Mouse (Mus musculus) neural tube, embryonic 11.5 days (tissue): ENCODE results near the gene Olfr1158. TPM values are rescaled to one million over a fixed set of nuclear protein-coding genes. Genes with fewer than 3 reads are reported as not detected.
"Not testable (repeated sequence)": the region's sequence is repeated elsewhere in the genome, so short reads cannot be mapped to it uniquely, and the experiment has no call there.

ENCODE experiments used
- ATAC-seq: fragments of 200-750 bp; cut with Nextera tagmentation; 2 replicates; pipeline ENCODE4 v1.8.0; 2017; ENCODE audit warnings: moderate number of reproducible peaks, mild to moderate bottlenecking, moderate TSS enrichment, moderate library complexity; ENCODE audit not compliant: insufficient read depth, low FRiP score, low TSS enrichment
- DNase-seq: peaks from one replicate; pipeline ENCODE4 v3.0.0-alpha.2; 2015; ENCODE audit warnings: low spot score
- H3K27ac ChIP-seq: fragments of 300-500 bp; sonication (generic); 2 replicates; pipeline ENCODE4 v1.5.1; 2014; ENCODE audit warnings: low read depth, mild to moderate bottlenecking, low read length
- H3K27me3 ChIP-seq: fragments of 300-500 bp; sonication (generic); 2 replicates; pipeline ENCODE4 v1.6.1; 2014; ENCODE audit warnings: mild to moderate bottlenecking, low read length, mixed read lengths; ENCODE audit not compliant: control insufficient read depth, insufficient read depth
- H3K36me3 ChIP-seq: fragments of 300-500 bp; sonication (generic); 2 replicates; pipeline ENCODE4 v1.6.1; 2014; ENCODE audit warnings: mild to moderate bottlenecking, low read length, moderate library complexity, mixed read lengths; ENCODE audit not compliant: control insufficient read depth, insufficient read depth
- H3K4me1 ChIP-seq: fragments of 300-500 bp; sonication (generic); 2 replicates; pipeline ENCODE4 v1.6.1; 2014; ENCODE audit warnings: low read length, mixed read lengths; ENCODE audit not compliant: control insufficient read depth, insufficient read depth
- H3K4me2 ChIP-seq: fragments of 300-500 bp; sonication (generic); 2 replicates; pipeline ENCODE4 v1.6.1; 2014; ENCODE audit warnings: low read depth, mild to moderate bottlenecking, moderate library complexity
- H3K4me3 ChIP-seq: fragments of 300-500 bp; sonication (generic); 2 replicates; pipeline ENCODE4 v1.5.1; 2014; ENCODE audit warnings: low read depth, low read length
- H3K9ac ChIP-seq: fragments of 300-500 bp; sonication (generic); 2 replicates; pipeline ENCODE4 v1.6.1; 2014; ENCODE audit warnings: mild to moderate bottlenecking, low read length
- H3K9me3 ChIP-seq: fragments of 300-500 bp; sonication (generic); 2 replicates; pipeline ENCODE4 v1.6.1; 2016; ENCODE audit warnings: low read length; ENCODE audit not compliant: control insufficient read depth
- WGBS: fragments of 180-500 bp; shearing (Covaris S2); extraction: QIAGEN DNeasy Blood & Tissue Kit; methylation state at CpG from one replicate; pipeline ENCODE4 v1.1.7; 2014; 5-methylcytosine and 5-hydroxymethylcytosine counted together
- polyA plus RNA-seq: library from polyadenylated mRNA; unstranded; fragments of >200 nt; fragmentation: Nextera tagmentation; extraction: Ambion mirVana; gene quantifications from 2 replicates; pipeline ENCODE4 v1.2.1, GENCODE M21; 2014

Gene Olfr1158
- not detected in 2 replicates for polyA plus RNA-seq

- H3K4me2 ChIP-seq = no peak within 1 kb of the TSS
- no peaks in the 10 kb centered on the region for H3K36me3 ChIP-seq
- H3K4me3 ChIP-seq = no peak within 1 kb of the TSS
- no peak within 1 kb of the TSS for H3K27ac ChIP-seq
- H3K9me3 ChIP-seq = no peaks in the 10 kb centered on the region
- DNase-seq = no peak
- no peak for ATAC-seq
- H3K27me3 ChIP-seq = no peaks in the 10 kb centered on the region
- no peaks in the 10 kb centered on the region for H3K4me1 ChIP-seq
- H3K9ac ChIP-seq = no peak within 1 kb of the TSS
Measured at GRCm38 (mm10) chr2:87989813-87990212, at the start of gene Olfr1158. Olfr1158 (plus strand) TSS chr2:87990113.

- Histone ChIP-seq H3K4me1 (no peaks in the 10 kb centered on the region), H3K9me3 (no peaks in the 10 kb centered on the region), H3K36me3 (no peaks in the 10 kb centered on the region), H3K4me2 (no peak within 1 kb of the TSS), H3K4me3 (no peak within 1 kb of the TSS), H3K9ac (no peak within 1 kb of the TSS), H3K27ac (no peak within 1 kb of the TSS), H3K27me3 (no peaks in the 10 kb centered on the region)
- 100% methylated on average over 1 of the region's 1 CpGs for WGBS
- ATAC-seq (no peak), DNase-seq (no peak)
Measured at GRCm38 (mm10) chr2:87945037-87945436, 44.9 kb upstream of the Olfr1158 start, which contains the start of gene Olfr1155. Olfr1155 (minus strand) TSS chr2:87945137.

GRCm38 (mm10) chr2:87953000-87953399, 36.9 kb upstream of the Olfr1158 start, which contains the start of gene Olfr1156:
Olfr1156 (minus strand) TSS chr2:87953100.
- Histone ChIP-seq H3K27ac (no peak within 1 kb of the TSS), H3K4me1 (no peaks in the 10 kb centered on the region), H3K27me3 (no peaks in the 10 kb centered on the region), H3K9me3 (no peaks in the 10 kb centered on the region), H3K9ac (no peak within 1 kb of the TSS), H3K4me3 (no peak within 1 kb of the TSS), H3K4me2 (no peak within 1 kb of the TSS), H3K36me3 (no peaks in the 10 kb centered on the region)
- ATAC-seq (no peak), DNase-seq (no peak)

- H3K4me1 ChIP-seq = no peaks in the 10 kb centered on the region
- ATAC-seq (no peak), DNase-seq (no peak)
- no peak within 1 kb of the TSS for H3K4me2 ChIP-seq
- no peak within 1 kb of the TSS for H3K9ac ChIP-seq
- no peaks in the 10 kb centered on the region for H3K9me3 ChIP-seq
- no peak within 1 kb of the TSS for H3K27ac ChIP-seq
- WGBS = 96% methylated on average over 4 of the region's 4 CpGs
- no peak within 1 kb of the TSS for H3K4me3 ChIP-seq
- H3K27me3 ChIP-seq = no peaks in the 10 kb centered on the region
- H3K36me3 ChIP-seq = no peaks in the 10 kb centered on the region
Measured at GRCm38 (mm10) chr2:87968199-87968598, 21.7 kb upstream of the Olfr1158 start, which contains the start of gene Olfr1157. Olfr1157 (minus strand) TSS chr2:87968299.

- WGBS = 79% methylated on average over 3 of the region's 3 CpGs
Measured at GRCm38 (mm10) chr2:87974563-87974962, 15.3 kb upstream of the Olfr1158 start, which contains the start of gene Olfr74. Olfr74 (minus strand) TSS chr2:87974663.

GRCm38 (mm10) chr2:88007515-88008318, 17.8 kb downstream of the Olfr1158 start, which contains the start of gene Olfr1160:
Olfr1160 (minus strand) TSS chr2:88008268.
- no peak within 1 kb of the TSS for H3K4me2 ChIP-seq
- no peak for ATAC-seq

More at GRCm38 (mm10) chr2:87974563-87974962, 15.3 kb upstream of the Olfr1158 start, which contains the start of gene Olfr74:
- Histone ChIP-seq H3K27ac (no peak within 1 kb of the TSS), H3K4me1 (no peaks in the 10 kb centered on the region), H3K4me2 (no peak within 1 kb of the TSS), H3K9ac (no peak within 1 kb of the TSS), H3K4me3 (no peak within 1 kb of the TSS), H3K27me3 (no peaks in the 10 kb centered on the region), H3K9me3 (no peaks in the 10 kb centered on the region), H3K36me3 (no peaks in the 10 kb centered on the region)
- ATAC-seq (no peak), DNase-seq (no peak)

GRCm38 (mm10) chr2:88022474-88022873, 32.6 kb downstream of the Olfr1158 start, which contains the start of gene Olfr1161:
Olfr1161 (plus strand) TSS chr2:88022774.
- not testable (repeated sequence) for H3K4me3 ChIP-seq, DNase-seq, H3K4me2 ChIP-seq, H3K9me3 ChIP-seq, H3K27me3 ChIP-seq, ATAC-seq, H3K36me3 ChIP-seq, H3K4me1 ChIP-seq, H3K9ac ChIP-seq, H3K27ac ChIP-seq
- WGBS = 83% methylated on average over 1 of the region's 1 CpGs

More at GRCm38 (mm10) chr2:88007515-88008318, 17.8 kb downstream of the Olfr1158 start, which contains the start of gene Olfr1160:
- H3K4me3 ChIP-seq = no peak within 1 kb of the TSS
- H3K9me3 ChIP-seq = no peaks in the 10 kb centered on the region
- H3K9ac ChIP-seq = no peak within 1 kb of the TSS
- H3K36me3 ChIP-seq = no peaks in the 10 kb centered on the region
- no peak within 1 kb of the TSS for H3K27ac ChIP-seq
- H3K4me1 ChIP-seq = no peaks in the 10 kb centered on the region
- no peaks in the 10 kb centered on the region for H3K27me3 ChIP-seq
- DNase-seq = no peak

- no peak within 1 kb of the TSS for H3K4me3 ChIP-seq
- H3K9ac ChIP-seq = no peak within 1 kb of the TSS
- no peaks in the 10 kb centered on the region for H3K27me3 ChIP-seq
- no peak for ATAC-seq
- no peak within 1 kb of the TSS for H3K4me2 ChIP-seq
- H3K4me1 ChIP-seq = no peaks in the 10 kb centered on the region
- H3K27ac ChIP-seq = no peak within 1 kb of the TSS
- H3K36me3 ChIP-seq = no peaks in the 10 kb centered on the region
- DNase-seq = no peak
- H3K9me3 ChIP-seq = no peaks in the 10 kb centered on the region
Measured at GRCm38 (mm10) chr2:88037599-88037998, 47.7 kb downstream of the Olfr1158 start, which contains the start of gene Olfr73. Olfr73 (minus strand) TSS chr2:88037699.
